Mouse (Mus musculus) mouse trophoblast stem cell (cell line): ENCODE data around the gene Bcat1.
"Not testable (repeated sequence)": the region's sequence is repeated elsewhere in the genome, so short reads cannot be mapped to it uniquely, and the experiment has no call there.

Experiments
- in situ Hi-C, 2 experiments: fragments of 300-500 bp; cut with MseI, MboI; formaldehyde crosslinking; loops; 2 replicates in 1 of 2; 3 replicates in 1 of 2; pipeline ENCODE4 v1.15.1; 2025

Gene Bcat1

DNA sequence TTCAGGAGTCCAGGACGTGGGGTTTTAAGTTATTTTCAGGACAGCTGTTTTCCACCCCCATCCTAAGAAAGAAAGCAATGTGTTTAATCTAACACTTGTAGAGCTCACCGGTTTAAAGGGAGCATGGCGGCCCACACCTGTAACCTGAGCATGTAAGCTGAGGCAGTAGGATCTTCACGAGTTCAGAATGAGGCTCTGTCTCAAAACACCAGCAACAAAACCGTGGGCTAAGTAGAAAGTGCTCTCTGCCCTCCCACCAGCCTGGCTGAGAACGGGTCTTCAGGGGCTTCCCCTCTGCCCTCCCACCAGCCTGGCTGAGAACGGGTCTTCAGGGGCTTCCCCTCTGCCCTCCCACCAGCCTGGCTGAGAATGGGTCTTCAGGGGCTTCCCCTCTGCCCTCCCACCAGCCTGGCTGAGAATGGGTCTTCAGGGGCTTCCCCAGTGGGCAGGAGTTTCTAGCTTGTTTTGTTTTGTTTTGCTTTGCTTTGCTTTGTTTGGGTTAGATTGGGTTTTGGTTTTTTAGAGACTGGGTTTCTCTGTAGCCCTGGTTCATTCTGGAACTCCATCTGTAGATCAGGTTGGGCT lies 17.1 kb upstream of the Bcat1 start:
- in situ Hi-C loops: not testable (repeated sequence)

DNA sequence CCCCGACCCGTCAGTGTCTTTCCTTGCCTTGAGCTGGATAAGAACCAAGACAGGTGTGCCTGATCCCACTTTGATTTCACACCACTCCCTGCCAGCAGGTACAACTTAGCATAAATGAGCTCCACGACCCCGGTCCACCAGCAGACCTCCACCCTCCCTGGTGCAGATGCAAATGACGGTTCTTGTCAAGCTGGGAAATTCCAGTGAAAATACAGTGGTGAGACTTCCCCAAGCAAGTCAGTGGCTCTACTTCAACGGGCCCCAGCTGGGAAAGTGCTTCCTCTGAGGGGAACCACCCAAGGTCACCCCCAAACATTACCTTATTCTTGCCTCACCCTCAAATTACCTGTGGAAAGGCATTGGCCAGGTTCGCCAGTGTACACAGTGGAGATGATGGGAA lies 16.0 kb upstream of the Bcat1 start:
- in situ Hi-C loops: no loop called here

DNA sequence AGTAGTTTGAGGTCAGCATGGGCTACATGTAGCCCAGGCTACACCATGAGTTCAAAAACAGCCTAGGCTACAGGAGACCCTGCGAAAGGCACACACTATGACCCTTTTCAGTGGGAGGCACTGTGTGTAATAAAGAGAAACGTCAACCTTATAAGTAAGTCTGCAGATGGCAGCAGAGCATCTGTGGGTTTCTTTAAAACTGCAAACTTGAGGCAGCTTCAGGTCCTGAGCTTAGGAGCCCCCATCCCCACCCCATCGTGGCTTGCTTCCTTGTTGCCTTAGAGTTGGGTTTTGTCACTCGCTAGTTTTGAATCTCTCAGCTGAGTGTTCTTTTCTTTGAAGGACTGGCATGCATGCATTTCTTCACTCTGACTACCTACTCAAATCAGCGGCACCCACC lies 14.9 kb upstream of the Bcat1 start:
- in situ Hi-C loops: no loop called here

DNA sequence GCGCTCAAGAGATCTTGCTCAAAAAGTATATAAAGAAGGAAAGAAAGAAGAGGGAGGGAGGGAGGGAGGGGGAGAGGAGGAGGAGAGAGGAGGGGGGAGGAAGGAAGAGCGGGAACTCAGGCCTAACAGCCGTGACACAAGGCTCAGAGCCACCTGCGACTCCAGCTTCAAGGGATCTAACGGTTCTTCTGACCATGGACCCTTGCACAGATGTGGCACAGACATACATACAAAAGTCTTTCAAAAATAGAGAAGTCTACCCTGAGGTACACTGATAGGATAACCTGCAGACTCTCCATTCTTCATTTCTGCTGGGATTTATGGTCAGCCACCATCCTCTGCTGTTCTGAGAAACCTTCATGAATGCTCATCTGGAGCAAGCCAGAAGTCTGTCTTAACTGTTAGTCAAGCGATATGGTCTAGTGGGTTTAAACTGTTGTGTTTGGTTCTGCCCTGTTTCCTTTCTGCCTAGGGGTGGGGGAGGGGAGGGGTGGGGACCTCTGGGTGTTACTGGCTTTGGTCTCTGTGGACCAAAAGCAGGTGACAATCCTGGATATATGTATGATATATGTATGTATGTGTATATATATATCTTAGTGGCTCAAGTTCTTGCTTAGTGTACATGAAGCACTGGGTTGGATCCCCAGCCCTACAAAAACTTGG lies 14.3 kb upstream of the Bcat1 start:
- in situ Hi-C loops: no loop called here

DNA sequence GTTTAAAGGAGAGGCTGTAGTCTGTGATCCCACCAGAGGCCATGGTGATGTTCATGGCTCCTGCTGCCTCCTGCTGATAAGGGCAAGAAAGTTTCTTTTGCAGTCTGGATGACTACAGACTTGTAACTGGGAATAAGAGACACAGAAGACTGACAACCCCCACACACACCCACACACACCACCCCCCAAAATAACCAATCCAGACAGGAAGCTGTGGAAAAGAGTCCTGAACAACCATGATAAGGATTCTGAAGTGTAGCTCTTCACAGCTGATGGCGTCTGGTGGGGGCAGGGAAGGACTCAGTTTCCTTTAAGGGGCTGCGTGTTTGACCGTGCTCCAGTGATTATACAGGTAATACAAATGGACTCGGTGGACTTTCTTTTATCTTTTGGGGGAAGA lies 13.4 kb upstream of the Bcat1 start:
- in situ Hi-C loops: loop anchor here in 1 of 2 experiments (10.0 kb wide), 1 partner anchor 95 kb away; no protein-coding TSS in a partner anchor

DNA sequence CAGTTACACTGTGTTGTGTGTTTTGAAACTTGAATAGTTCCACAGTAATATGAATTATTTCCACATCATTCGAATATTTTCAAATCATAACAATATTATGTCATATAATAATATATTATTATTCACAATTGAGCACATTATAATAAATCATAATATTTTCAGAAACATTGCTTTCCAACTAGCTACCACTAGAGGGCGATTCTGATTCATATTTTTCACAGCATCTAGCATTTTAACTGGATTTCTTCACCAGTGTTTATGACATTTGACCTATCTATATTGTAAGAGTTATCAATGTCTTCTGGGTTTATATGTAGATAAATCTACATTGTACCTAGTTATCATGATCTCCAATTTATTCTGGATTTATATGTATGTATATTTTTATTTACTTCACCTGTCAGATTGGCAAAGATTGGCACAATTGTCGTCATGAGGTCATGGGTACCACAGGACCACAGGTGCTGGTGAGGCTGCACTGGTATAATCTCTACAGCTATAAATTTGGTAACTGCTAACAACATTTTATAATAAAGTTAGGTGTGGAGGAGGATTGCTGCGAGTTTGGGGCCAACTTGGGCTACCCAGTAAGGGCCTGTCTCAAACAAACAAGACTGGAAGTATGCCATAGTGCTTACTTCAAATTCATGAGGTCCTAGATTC lies 12.6 kb upstream of the Bcat1 start:
- in situ Hi-C loops: loop anchor here in 1 of 2 experiments (10.0 kb wide), 1 partner anchor 96 kb away; no protein-coding TSS in a partner anchor

DNA sequence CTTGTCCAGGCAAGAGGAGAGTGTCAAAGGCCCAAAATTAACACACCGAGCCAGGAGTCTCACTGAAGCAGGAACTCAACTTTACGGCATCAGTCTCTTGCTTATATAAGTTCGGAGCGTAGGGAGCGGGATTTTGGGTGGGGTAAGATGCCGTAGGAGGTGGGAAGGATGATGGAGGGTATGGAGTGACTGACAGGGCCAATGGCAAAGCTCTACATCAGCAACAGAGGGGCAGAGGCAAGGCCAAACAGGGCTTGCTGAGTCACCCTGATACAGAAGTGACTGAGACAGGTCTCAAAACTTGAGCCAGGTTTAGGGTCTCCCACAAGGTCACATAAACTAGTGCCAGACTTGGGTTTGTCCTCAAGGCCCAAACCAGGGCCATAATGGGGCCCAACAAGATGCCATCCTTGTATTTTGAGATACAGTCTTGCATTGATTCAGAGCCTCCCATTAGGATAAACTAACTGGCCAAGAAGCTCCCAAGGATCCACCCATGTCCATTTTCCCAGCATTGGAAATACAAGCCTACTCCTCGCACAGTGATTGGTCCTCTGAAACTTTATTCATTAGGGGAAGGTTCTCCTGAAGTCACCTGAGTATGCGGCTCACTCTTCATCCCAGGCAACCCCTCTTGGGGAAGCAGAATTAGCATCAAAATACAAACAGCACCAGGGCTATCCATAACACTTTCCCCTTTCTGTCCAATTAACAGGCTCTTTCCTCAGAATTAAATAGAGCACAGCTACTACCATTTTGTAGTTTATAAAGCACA lies 8.5 kb upstream of the Bcat1 start:
- in situ Hi-C loops: loop anchor here in 1 of 2 experiments (10.0 kb wide), 1 partner anchor 100 kb away; no protein-coding TSS in a partner anchor

DNA sequence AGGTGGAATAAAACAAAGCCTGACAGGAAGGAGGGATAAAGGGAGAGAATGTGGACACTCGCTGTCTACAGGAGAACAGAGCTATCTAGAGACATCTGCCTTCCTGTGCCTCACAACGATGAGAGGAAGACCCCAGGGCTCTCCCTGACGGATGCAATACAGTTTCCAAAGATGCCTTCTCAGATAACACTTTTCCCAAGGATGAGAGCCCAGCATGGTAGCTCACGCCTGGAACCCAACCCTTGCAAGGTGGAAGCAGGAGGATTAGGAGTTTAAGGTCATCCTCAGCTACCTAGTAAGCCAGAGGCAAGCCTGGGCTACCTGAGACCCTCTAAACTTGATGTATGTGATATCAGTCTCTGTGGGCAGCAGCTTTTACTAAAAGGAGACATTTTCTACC lies 5.7 kb upstream of the Bcat1 start:
- in situ Hi-C loops: loop anchor here in 1 of 2 experiments (10.0 kb wide), 1 partner anchor 103 kb away; no protein-coding TSS in a partner anchor

DNA sequence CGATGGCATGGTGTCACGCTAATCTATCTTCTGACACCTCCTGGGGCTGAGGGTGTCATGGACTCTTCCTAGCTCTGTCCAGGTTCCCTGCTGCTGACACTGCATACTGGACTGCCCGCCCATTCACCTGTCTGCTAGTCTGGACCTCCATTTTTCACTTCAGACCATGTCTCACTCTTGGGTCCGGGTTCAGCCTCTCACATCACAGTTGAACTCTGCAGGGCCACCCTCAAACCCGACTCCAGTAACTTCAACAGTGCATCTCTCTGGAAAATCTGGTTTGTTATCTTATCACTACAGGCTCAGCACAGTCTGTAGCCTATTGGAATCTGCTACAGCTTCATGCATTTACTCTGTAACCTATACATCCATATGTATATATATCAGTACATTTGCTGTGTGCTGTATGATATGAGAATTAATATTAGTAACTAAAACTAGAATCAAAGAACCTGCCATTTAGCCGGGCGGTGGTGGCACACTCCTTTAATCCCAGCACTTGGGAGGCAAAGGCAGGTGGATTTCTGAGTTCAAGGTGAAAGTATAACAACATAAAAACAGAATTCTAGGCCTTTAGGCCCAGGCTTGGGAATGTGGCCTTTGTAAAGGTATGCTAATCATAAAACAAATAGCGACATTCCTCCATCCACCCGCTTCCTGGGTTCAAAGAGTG lies 3.2 kb upstream of the Bcat1 start:
- in situ Hi-C loops: no loop called here

DNA sequence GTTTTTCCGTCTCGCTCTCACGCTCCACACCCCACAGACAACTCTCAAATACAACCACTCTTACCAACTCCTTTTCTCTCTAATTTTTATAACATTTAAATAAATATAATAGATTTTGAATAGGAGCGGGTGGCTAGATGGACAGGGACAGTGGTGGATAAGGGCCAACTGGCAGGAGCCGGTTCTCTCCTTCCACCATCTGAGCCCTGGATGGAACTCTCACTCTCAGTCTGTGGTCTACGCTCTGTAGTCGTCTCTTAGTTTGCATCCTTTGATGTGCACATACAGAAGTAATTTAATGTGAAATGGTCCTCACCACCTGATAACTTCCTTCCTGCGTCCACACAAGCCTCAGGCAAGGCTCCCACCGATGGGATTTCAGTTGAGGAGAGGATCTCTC lies 302 bp upstream of the Bcat1 start:
- in situ Hi-C loops: no loop called here

DNA sequence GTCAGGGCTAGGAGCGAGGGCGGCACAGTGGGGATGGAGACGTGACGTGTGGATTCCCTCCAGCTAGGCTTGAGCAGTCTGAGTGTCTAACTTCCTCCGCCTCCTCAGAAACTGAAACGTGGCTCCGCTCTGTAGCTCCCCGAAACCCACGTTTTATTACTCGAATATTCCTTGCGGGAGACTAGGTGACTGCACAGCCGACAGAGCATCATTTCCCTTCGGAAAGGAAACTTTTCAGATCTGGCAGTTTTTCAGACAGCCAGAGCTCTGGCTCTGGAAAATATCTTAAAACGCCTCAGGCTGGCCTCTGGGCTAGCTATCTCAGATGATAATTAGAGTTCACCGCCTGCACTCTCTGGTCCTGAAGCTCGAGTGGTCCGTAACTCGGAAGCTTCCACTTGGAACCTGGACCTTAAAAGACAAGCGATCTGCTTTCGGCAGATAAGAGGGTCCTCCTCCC lies 866 bp downstream of the Bcat1 start:
- in situ Hi-C loops: no loop called here

DNA sequence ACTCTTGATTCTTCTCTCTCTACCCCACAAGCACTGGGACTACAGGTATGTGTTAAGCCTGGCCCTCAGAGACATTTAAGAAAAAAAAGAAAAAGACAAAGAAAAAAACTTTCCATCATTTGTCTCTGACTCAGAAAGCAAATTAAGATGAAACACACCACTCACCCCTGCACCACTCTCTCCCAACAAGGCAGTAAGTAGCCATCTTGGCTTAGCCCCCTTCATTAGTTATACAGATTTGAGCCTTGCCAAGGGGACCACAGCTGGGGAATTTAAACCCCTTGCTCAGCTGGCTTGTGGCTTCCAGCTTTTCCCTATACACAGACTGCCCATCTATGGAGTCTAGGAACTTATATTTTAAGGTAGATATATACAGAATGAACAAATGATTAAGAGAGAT lies 1.5 kb downstream of the Bcat1 start:
- in situ Hi-C loops: no loop called here

DNA sequence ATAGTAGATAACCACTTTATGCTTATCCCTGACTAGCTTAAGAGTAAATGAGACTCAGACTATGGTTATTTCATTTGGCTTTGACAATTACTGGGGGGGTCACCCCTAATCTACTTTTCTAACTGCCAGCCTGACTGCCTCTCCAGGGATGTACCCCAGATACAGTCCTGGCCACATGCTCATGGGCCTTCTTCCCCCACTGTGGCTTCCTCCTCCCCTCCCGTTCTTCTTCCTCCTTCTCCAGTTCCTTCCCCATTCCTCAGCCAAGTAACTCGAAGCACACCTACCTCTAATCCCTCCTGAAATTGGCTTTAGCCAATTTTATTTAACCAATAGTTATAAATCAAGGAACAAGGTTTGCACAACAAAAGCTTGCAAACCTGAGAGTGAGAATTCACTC lies 6.1 kb downstream of the Bcat1 start:
- in situ Hi-C loops: no loop called here

DNA sequence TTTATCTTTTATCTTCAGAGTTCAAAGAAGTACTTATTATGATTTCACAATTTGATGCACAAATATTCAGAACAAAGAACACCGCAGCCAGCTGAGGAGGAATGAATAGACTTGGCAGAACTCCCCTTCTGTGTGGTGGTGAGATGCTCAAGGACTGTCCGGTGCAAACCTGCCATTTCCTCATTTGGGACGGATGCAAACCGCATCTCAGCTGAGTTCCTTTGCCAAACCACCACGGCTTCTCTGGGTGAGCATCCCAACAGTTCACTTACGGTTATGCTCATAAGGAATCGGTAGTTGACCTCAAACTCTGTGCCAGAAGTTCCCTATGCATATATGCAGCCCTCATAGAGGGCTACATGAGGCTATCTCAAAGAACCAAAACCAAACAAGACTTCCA lies 6.6 kb downstream of the Bcat1 start:
- in situ Hi-C loops: no loop called here

DNA sequence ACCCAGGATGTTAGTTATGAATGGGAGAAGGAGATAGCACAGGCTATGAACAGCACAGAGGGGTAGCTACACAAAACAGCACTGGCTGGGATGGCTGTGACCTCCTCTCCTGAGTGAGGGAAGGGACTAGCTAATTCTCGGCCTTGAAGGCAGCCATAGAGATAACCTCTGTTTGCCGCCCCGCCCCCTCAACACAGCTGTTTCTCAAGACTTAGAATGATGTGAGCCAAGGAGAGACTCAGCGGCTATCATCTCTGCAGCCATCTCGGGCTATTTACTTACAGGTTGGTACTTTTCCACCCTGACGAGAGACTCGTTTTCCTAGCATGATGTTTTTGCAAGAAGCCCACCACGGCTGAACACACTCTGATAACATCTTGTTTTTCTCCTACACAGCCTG lies 8.3 kb downstream of the Bcat1 start:
- in situ Hi-C loops: no loop called here

DNA sequence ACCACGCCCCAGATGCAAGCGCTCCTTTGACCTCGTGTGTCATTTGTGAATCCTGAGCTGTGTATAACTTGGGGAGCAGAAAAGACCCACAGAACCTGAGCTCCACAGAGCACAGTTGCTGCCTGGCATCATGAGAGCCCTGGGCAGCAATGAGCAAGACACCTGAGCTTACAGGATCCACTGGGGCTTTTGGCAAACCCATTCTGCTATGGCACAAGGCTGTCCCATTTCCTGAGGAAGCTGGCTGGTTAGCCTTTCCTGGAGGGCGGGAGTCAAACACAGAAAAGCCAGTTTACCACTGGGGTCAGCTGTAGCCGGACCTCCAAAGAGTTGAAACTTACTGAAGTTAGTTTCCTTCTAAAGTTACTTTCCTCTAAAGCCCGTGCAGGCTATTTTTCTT lies 9.6 kb downstream of the Bcat1 start:
- in situ Hi-C loops: no loop called here

DNA sequence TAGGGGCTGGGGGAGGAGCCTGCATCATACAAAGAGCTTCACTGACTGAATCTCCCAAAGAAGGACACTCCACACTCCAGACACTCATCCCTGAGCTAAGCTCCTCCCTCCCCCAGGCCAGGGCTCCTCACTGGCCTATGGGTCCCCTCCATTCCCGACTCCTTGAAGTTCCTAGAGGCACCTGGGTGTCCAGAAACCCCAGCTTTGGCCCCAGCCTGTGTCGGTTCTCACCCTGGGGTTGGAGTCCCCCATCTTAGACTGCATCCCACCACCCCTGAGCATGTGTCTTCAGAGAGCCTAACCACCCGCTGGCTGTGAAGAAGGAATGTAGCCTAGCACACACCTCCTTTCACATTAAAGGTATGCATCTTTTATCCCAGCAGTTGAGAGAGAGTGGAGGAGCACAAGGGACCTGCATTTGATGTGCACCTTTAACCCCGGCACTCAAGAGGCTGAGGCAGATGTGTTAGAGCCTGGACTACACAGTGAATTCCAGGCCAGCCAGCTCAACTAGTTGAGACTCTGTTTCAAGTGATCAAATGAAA lies 10.6 kb downstream of the Bcat1 start:
- in situ Hi-C loops: no loop called here

DNA sequence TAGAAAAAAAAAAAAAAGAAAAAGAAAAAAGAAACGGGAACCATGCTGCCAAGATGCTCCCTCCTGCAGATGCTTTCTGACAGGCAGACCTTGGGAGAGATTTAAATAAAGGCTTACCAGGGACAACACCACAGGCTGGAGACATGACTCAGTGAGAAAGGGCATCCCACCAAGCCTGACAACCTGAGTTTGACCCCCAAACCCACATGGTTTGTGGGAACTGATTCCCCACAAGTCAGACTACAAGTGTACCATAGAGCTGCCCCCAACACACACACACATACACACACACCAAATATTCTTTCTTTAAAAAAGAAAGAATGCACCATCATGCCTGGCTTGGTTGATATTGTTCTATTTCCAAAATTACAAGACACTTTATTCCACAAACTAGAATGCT lies 11.9 kb downstream of the Bcat1 start:
- in situ Hi-C loops: no loop called here

DNA sequence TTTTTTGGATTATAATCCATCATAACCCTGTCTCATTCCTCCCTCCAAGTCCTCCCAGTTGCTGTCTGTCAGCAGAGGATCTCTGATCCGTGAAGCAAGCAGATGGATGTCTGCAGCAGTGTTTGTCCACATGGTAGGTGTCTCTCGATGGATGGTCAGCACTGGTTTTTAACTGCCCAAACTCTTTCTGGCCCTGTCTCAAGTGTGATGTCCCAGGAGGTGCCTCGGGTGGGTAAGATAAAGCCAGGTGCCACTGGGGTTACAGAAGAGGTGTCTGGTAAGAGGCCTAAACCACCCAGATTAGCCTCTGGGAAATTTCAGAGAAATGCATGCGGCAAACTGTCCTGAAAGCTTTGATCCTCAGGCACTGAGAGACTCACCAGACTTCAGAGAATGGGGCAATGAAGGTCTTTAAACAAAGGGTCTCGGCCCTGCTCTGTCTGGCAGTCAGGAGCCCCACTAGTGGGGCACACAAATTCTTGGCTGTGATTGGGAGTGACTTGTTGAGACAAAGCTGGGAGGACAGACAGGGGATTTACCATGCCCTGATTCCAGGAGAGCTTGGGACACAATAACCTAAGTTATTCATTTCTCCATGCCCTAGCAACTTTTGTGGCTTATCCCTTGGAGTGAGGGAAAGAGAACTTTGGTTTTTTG lies 12.6 kb downstream of the Bcat1 start:
- in situ Hi-C loops: no loop called here

DNA sequence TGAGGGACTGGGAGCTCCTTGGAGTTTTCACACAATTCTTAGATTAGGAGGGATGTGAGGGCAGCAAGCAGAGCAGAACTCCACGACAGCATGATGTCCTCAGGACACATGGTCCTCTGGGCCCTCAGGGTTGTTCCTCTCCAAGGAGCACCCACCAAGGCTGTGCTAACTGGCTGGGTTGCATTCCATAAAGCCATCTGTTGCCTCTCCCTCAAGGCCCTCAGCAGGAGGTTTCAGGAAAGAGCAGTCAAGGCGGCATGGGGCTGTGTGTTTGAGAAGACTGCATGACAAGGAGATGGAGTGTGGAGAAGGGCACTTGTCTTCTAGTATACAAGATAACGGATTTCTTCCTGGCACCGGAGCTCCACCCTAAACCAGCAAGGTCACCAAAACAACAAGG lies 13.2 kb downstream of the Bcat1 start:
- in situ Hi-C loops: no loop called here

DNA sequence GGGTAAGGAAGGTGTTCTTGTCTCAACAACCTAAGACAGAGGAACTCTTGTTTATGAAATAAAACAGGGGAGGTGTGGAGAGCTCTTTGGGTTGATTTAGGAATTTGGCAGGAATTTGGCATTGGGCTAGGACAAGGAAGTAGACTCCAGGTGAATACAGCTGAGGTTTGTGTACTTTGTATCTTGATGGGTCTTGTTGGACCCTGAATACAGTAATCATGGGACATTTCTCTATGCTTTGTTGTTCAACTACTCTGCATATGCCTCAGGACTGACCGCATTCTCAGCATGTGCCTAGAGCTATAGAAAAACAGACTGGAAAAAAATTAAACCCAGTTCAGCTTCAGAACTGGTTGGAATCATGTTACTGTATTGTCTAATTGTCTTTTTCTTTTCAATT lies 14.6 kb downstream of the Bcat1 start:
- in situ Hi-C loops: no loop called here
